Mouse (Mus musculus) hindbrain, embryonic 13.5 days (tissue): ENCODE data around the gene Mcm8. TPM values are rescaled to one million over a fixed set of nuclear protein-coding genes. Genes with fewer than 3 reads are reported as not detected.
A peak's percentile ranks its signal among the peaks of the same experiment; 100 is the strongest.

Experiments used
- ATAC-seq: fragments of 200-750 bp; cut with Nextera tagmentation; 2 replicates; pipeline ENCODE4 v1.8.0; 2017; ENCODE audit warnings: moderate TSS enrichment; ENCODE audit not compliant: low FRiP score
- H3K27ac ChIP-seq: fragments of 300-500 bp; sonication (generic); 2 replicates; pipeline ENCODE4 v1.5.1; 2015; ENCODE audit warnings: inconsistent platforms, mild to moderate bottlenecking, moderate library complexity
- H3K27me3 ChIP-seq: fragments of 300-500 bp; sonication (generic); 2 replicates; pipeline ENCODE4 v1.6.1; 2015; ENCODE audit warnings: mild to moderate bottlenecking, inconsistent platforms
- H3K36me3 ChIP-seq: fragments of 300-500 bp; sonication (generic); 2 replicates; pipeline ENCODE4 v1.6.1; 2015; ENCODE audit warnings: mild to moderate bottlenecking, inconsistent platforms
- H3K4me1 ChIP-seq: fragments of 300-500 bp; sonication (generic); replicated peaks from 2 replicates; pipeline ENCODE4 v1.6.1; 2015; ENCODE audit warnings: inconsistent platforms
- H3K4me2 ChIP-seq: fragments of 300-500 bp; sonication (generic); 2 replicates; pipeline ENCODE4 v1.6.1; 2015; ENCODE audit warnings: inconsistent platforms, mild to moderate bottlenecking, moderate library complexity
- H3K4me3 ChIP-seq: fragments of 300-500 bp; sonication (generic); 2 replicates; pipeline ENCODE4 v1.5.1; 2015; ENCODE audit warnings: mild to moderate bottlenecking, inconsistent platforms
- H3K9ac ChIP-seq: fragments of 300-500 bp; sonication (generic); 2 replicates; pipeline ENCODE4 v1.6.1; 2015; ENCODE audit warnings: mild to moderate bottlenecking, inconsistent platforms
- H3K9me3 ChIP-seq: fragments of 300-500 bp; sonication (generic); 2 replicates; pipeline ENCODE4 v1.6.1; 2016; ENCODE audit warnings: inconsistent platforms
- WGBS: fragments of 180-500 bp; shearing (Covaris S2); methylation state at CpG from one replicate; pipeline ENCODE4 v1.1.7; 2015; 5-methylcytosine and 5-hydroxymethylcytosine counted together
- polyA plus RNA-seq: library from polyadenylated mRNA; unstranded; fragments of >200 nt; fragmentation: Nextera tagmentation; extraction: Ambion mirVana; gene quantifications from 2 replicates; pipeline ENCODE4 v1.2.1, GENCODE M21; 2015

Gene Mcm8
- polyA plus RNA-seq, 1 experiment from 2014 or later: 6.7 TPM

DNA sequence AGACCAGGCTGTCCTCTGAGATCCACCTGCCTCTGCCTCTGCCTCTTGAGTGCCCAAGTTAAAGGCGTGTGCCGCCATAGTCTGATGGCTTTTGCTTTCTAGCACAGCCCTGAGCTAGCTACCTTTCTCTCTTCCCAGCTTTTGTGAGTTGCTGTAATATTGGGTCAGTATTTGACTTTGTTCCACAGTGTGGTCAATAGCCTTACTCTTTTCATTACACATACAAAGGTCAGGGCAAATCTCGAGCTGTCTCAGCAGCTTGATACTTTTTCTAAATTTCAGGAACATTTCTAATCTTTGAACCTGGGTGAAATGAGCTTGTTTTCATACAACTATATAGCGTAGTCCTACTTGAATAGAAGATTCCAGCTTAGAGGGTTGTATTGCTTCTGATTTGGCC is 32.4 kb downstream of the Mcm8 start:
- WGBS: 95% methylated on average over 4 of the region's 4 CpGs
- no peaks in the 10 kb centered on the region for H3K27me3 ChIP-seq

GRCm38 (mm10) chr2:132849141-132849540 is 33.2 kb downstream of the Mcm8 start:
- Histone ChIP-seq H3K9me3 (no peaks in the 10 kb centered on the region), H3K4me3 (no peak overlapping the region), H3K27me3 (no peaks in the 10 kb centered on the region), H3K9ac (no peak overlapping the region), H3K4me2 (no peak overlapping the region), H3K4me1 (peaks cover 24% of the 10 kb centered on the region), H3K27ac (no peak overlapping the region), H3K36me3 (peaks cover 24% of the 10 kb centered on the region)
- no peak for ATAC-seq
- WGBS: 96% methylated on average over 6 of the region's 6 CpGs

More for the DNA sequence above, 32.4 kb downstream of the Mcm8 start:
- Histone ChIP-seq H3K4me2 (peak overlapping the region; percentile 63), H3K27ac (no peak overlapping the region), H3K4me1 (peaks cover 24% of the 10 kb centered on the region), H3K9ac (peak overlapping the region; percentile 85; the same call in 1 of the 2 replicates), H3K4me3 (peak overlapping the region; percentile 92), H3K9me3 (no peaks in the 10 kb centered on the region), H3K36me3 (peaks cover 24% of the 10 kb centered on the region)
- no peak for ATAC-seq

- no peaks in the 10 kb centered on the region for H3K9me3 ChIP-seq
- H3K27me3 ChIP-seq: no peaks in the 10 kb centered on the region
- no peak overlapping the region for H3K4me3 ChIP-seq
- no peak overlapping the region for H3K9ac ChIP-seq
- WGBS: 98% methylated on average over 1 of the region's 1 CpGs
- H3K36me3 ChIP-seq: peaks cover 28% of the 10 kb centered on the region
- no peak overlapping the region for H3K4me2 ChIP-seq
- ATAC-seq: no peak
- no peak overlapping the region for H3K27ac ChIP-seq
- peaks cover 16% of the 10 kb centered on the region for H3K4me1 ChIP-seq
These were observed 37.1 kb downstream of the Mcm8 start for GRCm38 (mm10) chr2:132853051-132853450.

- no peak overlapping the region for H3K9ac ChIP-seq
- H3K4me3 ChIP-seq: no peak overlapping the region
- WGBS: 83% methylated on average over 5 of the region's 5 CpGs
- H3K27me3 ChIP-seq: no peaks in the 10 kb centered on the region
- no peak overlapping the region for H3K4me2 ChIP-seq
- ATAC-seq: no peak
- no peak overlapping the region for H3K27ac ChIP-seq
- H3K4me1 ChIP-seq: 0 out of 2 replicates have a peak, but pooled peaks cover 3% of the 10 kb centered on the region
- peaks cover 15% of the 10 kb centered on the region for H3K36me3 ChIP-seq
- no peaks in the 10 kb centered on the region for H3K9me3 ChIP-seq
These were observed 40.4 kb downstream of the Mcm8 start for GRCm38 (mm10) chr2:132856333-132856732.

DNA sequence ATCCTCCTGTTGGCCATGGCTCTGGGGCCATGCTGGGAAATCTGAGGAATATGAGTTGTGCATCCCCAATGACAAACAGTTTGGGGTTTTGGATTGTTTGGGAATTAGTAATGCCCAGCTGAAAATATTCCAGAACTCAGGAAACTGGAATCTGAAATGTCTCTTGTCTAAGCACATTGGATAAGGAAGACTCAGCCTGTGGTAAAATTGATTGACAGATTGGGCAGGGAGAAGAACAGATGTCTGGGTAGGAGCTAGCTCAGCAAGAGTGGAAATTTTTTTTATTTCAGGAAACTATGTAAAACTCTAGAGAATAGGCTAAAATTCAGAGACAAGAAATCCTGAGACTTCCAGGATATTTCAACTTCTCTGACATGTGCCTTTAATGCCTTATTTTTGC is 44.5 kb downstream of the Mcm8 start:
- Histone ChIP-seq H3K9ac (no peak overlapping the region), H3K27ac (no peak overlapping the region), H3K27me3 (no peaks in the 10 kb centered on the region), H3K36me3 (peaks cover 20% of the 10 kb centered on the region), H3K4me2 (no peak overlapping the region), H3K9me3 (no peaks in the 10 kb centered on the region), H3K4me3 (no peak overlapping the region), H3K4me1 (0 out of 2 replicates have a peak, but pooled peaks cover 3% of the 10 kb centered on the region)
- ATAC-seq: no peak

DNA sequence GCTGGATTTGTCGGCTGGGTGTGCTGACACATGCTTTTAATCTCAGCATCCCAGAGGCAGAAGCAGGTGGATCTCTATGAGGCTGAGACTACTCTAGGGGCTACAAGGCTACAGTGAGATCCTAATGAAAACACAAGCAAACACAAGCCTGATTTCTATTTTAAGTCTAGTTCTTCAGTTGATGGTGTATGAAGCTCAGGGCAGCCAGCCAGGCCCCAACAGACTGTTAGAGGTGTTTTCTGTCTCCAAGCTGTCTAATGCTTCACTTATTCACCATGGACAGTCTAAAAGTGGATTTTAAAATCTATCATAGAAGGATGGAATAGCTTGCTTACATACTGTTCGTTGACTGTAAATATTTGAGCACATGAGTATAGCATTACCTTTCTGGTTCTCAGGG is 45.5 kb downstream of the Mcm8 start:
- no peak for ATAC-seq
- H3K9ac ChIP-seq: no peak overlapping the region
- no peak overlapping the region for H3K4me2 ChIP-seq
- H3K27me3 ChIP-seq: no peaks in the 10 kb centered on the region
- H3K9me3 ChIP-seq: no peaks in the 10 kb centered on the region
- WGBS: 94% methylated on average over 2 of the region's 2 CpGs
- no peak overlapping the region for H3K27ac ChIP-seq
- 0 out of 2 replicates have a peak, but pooled peaks cover under 1% of the 10 kb centered on the region for H3K4me1 ChIP-seq
- peaks cover 24% of the 10 kb centered on the region for H3K36me3 ChIP-seq
- H3K4me3 ChIP-seq: no peak overlapping the region

DNA sequence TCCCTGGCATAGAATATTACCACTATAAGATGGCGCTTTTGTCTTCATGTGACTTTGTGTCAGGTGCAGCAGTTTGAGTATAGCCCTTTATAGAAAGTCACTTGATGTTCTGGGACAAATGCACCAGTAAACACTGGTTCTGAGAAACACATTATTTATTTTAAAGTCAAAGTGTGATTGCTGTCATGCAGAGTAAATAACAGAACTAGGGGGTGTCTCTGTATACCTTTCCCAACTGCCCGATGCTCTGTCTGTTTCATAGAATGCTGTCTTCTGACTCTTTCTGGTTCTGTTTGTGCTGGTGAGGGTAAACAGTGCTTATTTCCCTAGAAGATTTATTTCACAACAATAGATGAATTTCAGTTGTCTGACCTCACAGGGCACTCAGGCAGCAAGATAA is 47.4 kb downstream of the Mcm8 start:
- H3K4me1 ChIP-seq: no peaks in the 10 kb centered on the region
- no peak overlapping the region for H3K27ac ChIP-seq
- ATAC-seq: no peak
- no peaks in the 10 kb centered on the region for H3K27me3 ChIP-seq
- H3K9ac ChIP-seq: no peak overlapping the region
- WGBS: 95% methylated on average over 2 of the region's 2 CpGs
- H3K4me2 ChIP-seq: no peak overlapping the region
- no peak overlapping the region for H3K4me3 ChIP-seq
- H3K9me3 ChIP-seq: no peaks in the 10 kb centered on the region
- H3K36me3 ChIP-seq: peaks cover 32% of the 10 kb centered on the region

DNA sequence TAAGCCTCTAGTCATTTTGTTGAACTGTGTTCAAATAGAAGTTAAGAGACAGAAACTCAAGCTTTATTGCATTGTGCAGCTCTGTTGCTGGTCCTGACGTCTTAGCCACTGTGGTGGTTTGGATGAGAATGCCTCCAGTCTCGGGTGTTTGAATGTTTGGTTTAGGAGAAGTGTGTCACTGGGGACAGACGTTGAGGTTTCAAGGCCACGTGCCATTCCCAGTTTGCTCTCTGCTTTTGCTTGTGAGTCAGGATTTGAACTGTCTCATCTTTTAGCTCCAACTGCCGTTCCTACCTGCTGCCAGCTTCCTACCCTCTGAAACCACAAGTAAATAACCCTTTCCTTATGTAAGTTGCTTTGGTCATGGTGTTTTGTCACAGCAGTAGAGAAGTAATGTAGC is 51.6 kb downstream of the Mcm8 start:
- Histone ChIP-seq H3K4me2 (no peak overlapping the region), H3K4me3 (no peak overlapping the region)
- no peak for ATAC-seq

GRCm38 (mm10) chr2:132869682-132870081 is 53.7 kb downstream of the Mcm8 start:
- 91% methylated on average over 5 of the region's 5 CpGs for WGBS
- Histone ChIP-seq H3K27me3 (no peaks in the 10 kb centered on the region), H3K9ac (no peak overlapping the region), H3K4me1 (no peaks in the 10 kb centered on the region), H3K36me3 (peaks cover 17% of the 10 kb centered on the region), H3K9me3 (no peaks in the 10 kb centered on the region), H3K4me3 (no peak overlapping the region), H3K27ac (no peak overlapping the region), H3K4me2 (no peak overlapping the region)
- ATAC-seq: no peak

More for the DNA sequence above, 51.6 kb downstream of the Mcm8 start:
- WGBS: 82% methylated on average over 5 of the region's 5 CpGs
- Histone ChIP-seq H3K27me3 (no peaks in the 10 kb centered on the region), H3K36me3 (peaks cover 29% of the 10 kb centered on the region), H3K27ac (no peak overlapping the region), H3K9me3 (no peaks in the 10 kb centered on the region), H3K4me1 (no peaks in the 10 kb centered on the region), H3K9ac (no peak overlapping the region)

- no peak overlapping the region for H3K9ac ChIP-seq
- no peaks in the 10 kb centered on the region for H3K9me3 ChIP-seq
- H3K4me2 ChIP-seq: no peak overlapping the region
- no peak for ATAC-seq
- no peak overlapping the region for H3K27ac ChIP-seq
- H3K4me1 ChIP-seq: no peaks in the 10 kb centered on the region
- WGBS: 78% methylated on average over 4 of the region's 4 CpGs
- H3K36me3 ChIP-seq: peaks cover 13% of the 10 kb centered on the region
- H3K27me3 ChIP-seq: no peaks in the 10 kb centered on the region
- H3K4me3 ChIP-seq: no peak overlapping the region
These were observed 54.3 kb downstream of the Mcm8 start for GRCm38 (mm10) chr2:132870286-132870685.

DNA sequence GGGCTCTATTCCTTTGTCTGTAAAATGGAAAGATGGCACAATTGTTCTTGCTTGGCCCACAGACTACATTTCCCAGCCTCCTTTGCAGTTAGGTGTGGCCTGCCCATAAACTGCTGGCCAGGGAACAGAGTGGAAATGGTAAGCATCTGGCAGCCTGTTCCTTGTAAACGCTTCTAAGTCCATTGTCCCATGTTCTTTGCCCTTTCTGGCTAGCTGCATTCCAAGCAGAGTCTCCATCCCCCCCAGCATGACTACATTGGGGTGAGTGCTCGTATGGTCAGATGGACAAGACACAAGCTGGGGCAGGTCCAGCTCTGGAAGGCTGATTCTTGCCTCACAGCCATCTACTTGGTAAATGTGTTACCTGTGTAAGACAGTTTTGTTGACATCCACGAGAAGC is 55.7 kb downstream of the Mcm8 start:
- no peak overlapping the region for H3K9ac ChIP-seq
- no peak for ATAC-seq
- no peaks in the 10 kb centered on the region for H3K9me3 ChIP-seq
- no peak overlapping the region for H3K4me3 ChIP-seq
- no peaks in the 10 kb centered on the region for H3K4me1 ChIP-seq
- no peak overlapping the region for H3K27ac ChIP-seq
- H3K27me3 ChIP-seq: peaks cover 4% of the 10 kb centered on the region; the same call in 1 of the 2 replicates
- WGBS: 83% methylated on average over 3 of the region's 3 CpGs
- no peak overlapping the region for H3K4me2 ChIP-seq
- H3K36me3 ChIP-seq: peaks cover 6% of the 10 kb centered on the region

DNA sequence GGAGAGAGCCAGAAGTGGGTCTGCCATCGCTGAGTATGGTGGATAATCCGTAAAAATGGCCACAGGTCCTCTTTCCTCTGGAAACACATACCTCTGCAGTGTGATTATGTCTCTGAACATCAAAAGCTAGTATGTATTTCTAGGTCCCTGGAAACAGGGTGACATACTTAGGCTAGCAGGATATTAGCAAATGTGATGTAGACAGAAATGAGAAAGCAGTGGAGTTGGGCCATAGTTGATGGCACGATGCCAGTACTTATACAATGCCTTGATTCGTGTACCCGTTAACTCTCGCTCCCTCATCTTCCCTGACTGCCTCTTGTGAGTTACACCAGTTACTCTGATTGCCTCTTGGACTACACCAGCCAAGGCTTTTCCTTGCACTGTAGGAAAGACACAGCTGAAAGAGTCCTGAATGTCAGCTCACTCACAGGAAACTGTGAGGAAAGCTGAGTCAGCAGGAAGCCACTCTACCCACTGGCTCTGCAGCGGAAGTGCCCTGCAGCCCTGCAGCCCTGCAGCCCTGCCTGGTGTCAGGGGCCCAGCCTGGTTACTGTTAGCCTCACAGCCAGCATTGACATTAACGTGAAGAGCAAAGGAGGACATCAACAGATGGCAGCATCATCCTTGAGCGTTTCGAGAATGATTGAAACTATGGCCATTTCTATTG is 57.9 kb downstream of the Mcm8 start:
- Histone ChIP-seq H3K9ac (no peak overlapping the region), H3K4me2 (no peak overlapping the region), H3K36me3 (no peaks in the 10 kb centered on the region), H3K27ac (no peak overlapping the region), H3K4me3 (no peak overlapping the region), H3K4me1 (peaks cover 3% of the 10 kb centered on the region), H3K9me3 (no peaks in the 10 kb centered on the region), H3K27me3 (peaks cover 25% of the 10 kb centered on the region)
- 85% methylated on average over 10 of the region's 10 CpGs for WGBS
- no peak for ATAC-seq

DNA sequence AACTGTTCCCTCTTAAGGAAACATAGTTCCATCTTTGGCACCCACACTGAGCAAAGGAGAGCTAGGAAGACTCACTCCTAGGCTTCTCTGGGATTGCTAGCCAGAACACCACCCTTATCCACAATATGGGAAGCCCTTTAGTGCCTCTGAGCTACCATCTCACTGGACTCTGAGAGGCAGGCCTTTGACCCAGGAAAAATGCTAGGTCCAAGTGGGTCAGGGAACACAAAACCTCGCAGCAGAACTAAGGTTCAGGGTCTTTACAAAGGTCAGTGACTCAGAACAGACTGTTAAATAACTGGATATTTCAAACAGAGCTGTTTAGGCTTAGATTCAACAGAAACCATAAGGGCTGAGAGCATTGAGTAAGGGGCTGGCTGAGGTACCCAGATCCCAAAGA is 61.0 kb downstream of the Mcm8 start:
- no peak for ATAC-seq
- 74% methylated on average over 1 of the region's 1 CpGs for WGBS
- no peaks in the 10 kb centered on the region for H3K36me3 ChIP-seq
- no peak overlapping the region for H3K27ac ChIP-seq
- no peak overlapping the region for H3K4me2 ChIP-seq
- no peak overlapping the region for H3K4me3 ChIP-seq
- H3K9me3 ChIP-seq: no peaks in the 10 kb centered on the region
- H3K27me3 ChIP-seq: peaks cover 56% of the 10 kb centered on the region
- no peak overlapping the region for H3K9ac ChIP-seq
- peaks cover 25% of the 10 kb centered on the region for H3K4me1 ChIP-seq
